Mouse (Mus musculus) lung, adult 2 months (tissue): ENCODE data around the gene Cdc42. TPM values are rescaled to one million over a fixed set of nuclear protein-coding genes. Genes with fewer than 3 reads are reported as not detected.

Experiments
- DNase-seq: peaks from one replicate; pipeline ENCODE4 v3.0.0; 2022
- H3K4me1 ChIP-seq: fragments of 200-500 bp; 2 replicates; pipeline ENCODE4 v1.6.1; 2011; ENCODE audit warnings: low read length; ENCODE audit not compliant: control insufficient read depth, insufficient read depth
- H3K4me3 ChIP-seq: fragments of 200-500 bp; replicated peaks from 2 replicates; pipeline ENCODE3; 2011; ENCODE audit warnings: low read depth, mild to moderate bottlenecking, control low read depth, low read length; ENCODE audit errors: extremely low read depth
- CTCF ChIP-seq: fragments of 200-500 bp; IDR thresholded peaks from 2 replicates; pipeline ENCODE4 v1.5.1; 2011; ENCODE audit warnings: mild to moderate bottlenecking, low read length, control low read depth; ENCODE audit not compliant: insufficient read depth
- POLR2A ChIP-seq: fragments of 200-500 bp; IDR thresholded peaks from 2 replicates; pipeline ENCODE4 v1.6.1; 2011; ENCODE audit warnings: low read depth, mild to moderate bottlenecking, control low read depth, low read length, borderline replicate concordance; ENCODE audit errors: extremely low read depth
- WGBS: fragments of 180-500 bp; shearing (Covaris S2); methylation state at CpG from one replicate; pipeline ENCODE4 v1.1.7; 2018; 5-methylcytosine and 5-hydroxymethylcytosine counted together
- polyA plus RNA-seq: library from polyadenylated mRNA; depleted of rRNA; stranded (reverse); fragments of >200 nt; gene quantifications from 2 replicates; pipeline ENCODE4 v1.2.3, GENCODE M21; 2012

Gene Cdc42
- polyA plus RNA-seq, 1 experiment, result 124 TPM

GRCm38 (mm10) chr4:137373711-137374110 lies 16.2 kb upstream of the Cdc42 start:
- Histone ChIP-seq H3K4me3 (no peak overlapping the region), H3K4me1 (peaks cover 12% of the 10 kb centered on the region)
- TF ChIP-seq POLR2A, result no peak
- TF ChIP-seq CTCF, result no peak
- WGBS, result 31% methylated on average over 6 of the region's 6 CpGs
- DNase-seq, result no peak

- no peak for DNase-seq
- Histone ChIP-seq H3K4me1 (peaks cover 16% of the 10 kb centered on the region), H3K4me3 (no peak overlapping the region)
- WGBS, result 70% methylated on average over 16 of the region's 16 CpGs
- TF ChIP-seq CTCF (no peak), POLR2A (no peak)
Observed at GRCm38 (mm10) chr4:137371596-137372523, 14.3 kb upstream of the Cdc42 start.

- peak overlapping the region; percentile 32 for H3K4me3 ChIP-seq
- TF ChIP-seq CTCF (no peak), POLR2A (peak; percentile 37; the same call in 1 of the 2 replicates)
- peak; percentile 54 for DNase-seq
- H3K4me1 ChIP-seq, result peaks cover 14% of the 10 kb centered on the region
- WGBS, result 8% methylated on average over 29 of the region's 29 CpGs
Observed at GRCm38 (mm10) chr4:137369954-137370750, 12.6 kb upstream of the Cdc42 start.

GRCm38 (mm10) chr4:137368198-137368597 lies 10.7 kb upstream of the Cdc42 start:
- DNase-seq, result no peak
- TF ChIP-seq CTCF (no peak), POLR2A (no peak)
- Histone ChIP-seq H3K4me1 (peaks cover 8% of the 10 kb centered on the region), H3K4me3 (no peak overlapping the region)
- WGBS, result 3% methylated on average over 1 of the region's 1 CpGs

GRCm38 (mm10) chr4:137367275-137368088 lies 10.0 kb upstream of the Cdc42 start:
- no peak overlapping the region for H3K4me3 ChIP-seq
- WGBS, result 16% methylated on average over 5 of the region's 5 CpGs
- peaks cover 8% of the 10 kb centered on the region for H3K4me1 ChIP-seq
- peak; percentile 53 for DNase-seq
- TF ChIP-seq CTCF (no peak), POLR2A (no peak)

- TF ChIP-seq POLR2A, result no peak
- no peak for TF ChIP-seq CTCF
- Histone ChIP-seq H3K4me1 (peaks cover 8% of the 10 kb centered on the region), H3K4me3 (no peak overlapping the region)
- 90% methylated on average over 4 of the region's 4 CpGs for WGBS
- no peak for DNase-seq
Observed at GRCm38 (mm10) chr4:137366097-137366496, 8.6 kb upstream of the Cdc42 start.

- TF ChIP-seq CTCF (no peak), POLR2A (no peak)
- 76% methylated on average over 19 of the region's 19 CpGs for WGBS
- Histone ChIP-seq H3K4me3 (no peak overlapping the region), H3K4me1 (peaks cover 8% of the 10 kb centered on the region)
- no peak for DNase-seq
Observed at GRCm38 (mm10) chr4:137365356-137366062, 8.0 kb upstream of the Cdc42 start.

- Histone ChIP-seq H3K4me3 (no peak overlapping the region), H3K4me1 (peaks cover 6% of the 10 kb centered on the region)
- no peak for DNase-seq
- TF ChIP-seq POLR2A (no peak), CTCF (no peak)
- 87% methylated on average over 6 of the region's 6 CpGs for WGBS
Observed at GRCm38 (mm10) chr4:137364826-137365225, 7.3 kb upstream of the Cdc42 start.
